Mouse (Mus musculus) spleen, postnatal 14 days (tissue): ENCODE measurements around the gene H2al1m.
"Not testable (repeated sequence)": the region's sequence is repeated elsewhere in the genome, so short reads cannot be mapped to it uniquely, and the experiment has no call there.

Experiments used
- DNase-seq, 2 experiments: peaks; one replicate each; pipeline ENCODE4 v3.0.0; 2021 to 2022; ENCODE audit warnings: low spot score in 2 of 2

Gene H2al1m

DNA sequence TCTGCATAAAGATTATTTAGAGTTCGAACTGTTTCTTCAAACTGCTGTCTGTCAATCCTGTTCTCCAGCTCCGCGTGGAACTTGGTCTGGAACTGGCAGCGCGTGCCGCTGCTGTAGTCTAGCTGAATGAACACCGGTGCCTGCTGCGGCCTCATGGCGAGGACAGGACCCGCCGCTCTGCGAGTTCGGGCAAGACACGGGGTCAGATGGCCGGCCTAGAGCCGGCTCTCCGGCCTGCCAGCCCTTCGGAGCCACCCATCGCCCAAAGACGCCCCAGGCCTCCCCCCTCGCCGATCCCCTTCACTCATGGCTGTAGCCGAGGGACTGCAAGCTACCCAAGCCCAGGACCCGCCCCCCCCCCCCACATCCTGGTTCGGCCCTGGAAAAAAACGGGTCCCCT lies 44.4 kb downstream of the H2al1m start:
- not testable (repeated sequence) for DNase-seq

DNA sequence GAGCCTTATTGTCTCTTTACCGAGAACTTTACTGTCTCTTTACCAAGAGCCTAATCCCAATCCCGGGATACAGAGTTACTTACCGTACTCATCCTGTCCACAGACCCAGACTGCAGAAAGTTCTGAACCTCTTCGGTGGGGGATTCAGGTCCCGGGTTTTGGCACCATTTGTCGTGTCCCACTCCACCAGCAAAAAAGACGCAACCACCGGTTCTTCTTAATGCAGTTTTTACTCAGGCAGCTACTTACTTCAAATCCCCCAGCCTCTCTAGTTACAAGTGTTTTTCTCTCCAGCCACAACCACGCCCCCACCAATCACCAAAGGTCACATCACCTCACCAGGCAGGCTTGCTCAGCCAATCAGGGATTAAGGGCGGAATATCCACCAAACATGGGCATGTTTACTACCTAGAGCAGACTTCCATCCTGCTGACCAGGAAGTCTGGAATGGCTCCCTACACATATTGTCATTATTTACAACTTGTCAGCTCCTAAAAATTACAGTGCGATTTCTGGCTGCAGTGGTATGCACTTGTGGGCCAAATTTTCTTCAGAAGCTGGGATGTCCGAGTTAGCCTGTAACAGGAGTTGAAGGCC lies 48.9 kb downstream of the H2al1m start:
- DNase-seq = not testable (repeated sequence)

DNA sequence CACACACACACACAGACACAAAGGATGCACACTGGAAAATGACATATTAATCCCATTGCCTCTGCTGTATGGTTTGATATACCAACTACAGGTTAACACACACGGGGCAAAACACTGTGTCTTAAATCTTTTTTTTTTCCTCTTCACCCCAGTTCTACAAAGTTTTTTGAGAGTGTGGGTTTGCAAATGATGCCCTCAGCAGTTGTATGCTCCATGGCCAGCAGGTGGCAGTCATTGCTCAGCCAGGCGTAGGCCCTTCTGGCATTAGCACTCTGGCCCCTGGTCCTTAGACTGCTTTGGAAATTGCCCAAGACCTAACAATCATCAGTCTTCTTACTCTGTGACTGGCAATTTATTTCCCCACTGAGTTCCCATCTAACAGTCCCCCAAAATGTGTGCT lies 49.5 kb downstream of the H2al1m start:
- peak; percentile 19 to 75 for DNase-seq
